Mouse (Mus musculus): ENCODE measurements around the gene Vsx1. TPM values are rescaled to one million over a fixed set of nuclear protein-coding genes. Genes with fewer than 3 reads are reported as not detected.

The Vsx1 gene
- polyA plus RNA-seq (2012; rRNA removed), result not detected in 2 replicates

GRCm38 (mm10) chr2:150689223-150689800, at the start of gene Vsx1:
Gene Vsx1 (minus strand): TSS chr2:150689360.

GRCm38 (mm10) chr2:150667820-150668766, 21.1 kb downstream of the Vsx1 start, which contains the start of gene Acss1:
Gene Acss1 (minus strand): TSS chr2:150668500.

Other genes with a start within 250 kb of the Vsx1 start
- gene Zfp442, start 237.9 kb downstream of the Vsx1 start, polyA plus RNA-seq (2012; rRNA removed), result 0.03 and 0.07 TPM in 2 replicates
- gene Zfp345, start 204.3 kb downstream of the Vsx1 start, polyA plus RNA-seq (2012; rRNA removed), result not detected in 2 replicates
- 0.55 and 0.74 TPM in 2 replicates for gene Cst7, start 118.9 kb downstream of the Vsx1 start, polyA plus RNA-seq (2012; rRNA removed)
- 29.6 and 73.1 TPM in 2 replicates for gene Apmap, start 80.8 kb downstream of the Vsx1 start, polyA plus RNA-seq (2012; rRNA removed)
- gene Acss1, start 20.9 kb downstream of the Vsx1 start, polyA plus RNA-seq (2012; rRNA removed), result 164 and 200 TPM in 2 replicates
- 46.0 and 49.2 TPM in 2 replicates for gene Entpd6, start 59.7 kb upstream of the Vsx1 start, polyA plus RNA-seq (2012; rRNA removed)
- 109 and 115 TPM in 2 replicates for gene Pygb, start 97.4 kb upstream of the Vsx1 start, polyA plus RNA-seq (2012; rRNA removed)
- 31.7 and 34.3 TPM in 2 replicates for gene Abhd12, start 215.4 kb upstream of the Vsx1 start, polyA plus RNA-seq (2012; rRNA removed)
- gene Gins1, start 216.0 kb upstream of the Vsx1 start, polyA plus RNA-seq (2012; rRNA removed), result 1.0 and 1.5 TPM in 2 replicates